Mouse (Mus musculus) MEL (cell line): ENCODE results near the gene Mrps27. TPM values are rescaled to one million over a fixed set of nuclear protein-coding genes. Genes with fewer than 3 reads are reported as not detected.

Experiments
- DNase-seq: peaks from one replicate; pipeline ENCODE4 v3.0.0; 2011; ENCODE audit warnings: low read depth, low spot score
- H3K27ac ChIP-seq: 2 replicates; pipeline ENCODE4 v1.5.1; 2012; ENCODE audit warnings: low read depth, mild to moderate bottlenecking, control low read depth, low read length, moderate library complexity; ENCODE audit not compliant: control insufficient read depth
- H3K27me3 ChIP-seq, 2 experiments: fragments of 150-350 bp in 1 of 2; sonication (generic) in 1 of 2; 2 replicates each; pipeline ENCODE4 v1.6.1; 2012; ENCODE audit warnings: low read length in 2 of 2, mild to moderate bottlenecking in 2 of 2, improper control_type of control experiment in 1 of 2, moderate library complexity in 1 of 2; ENCODE audit not compliant: insufficient read depth in 2 of 2, control insufficient read depth in 1 of 2
- H3K36me3 ChIP-seq, 2 experiments: 2 replicates each; pipeline ENCODE4 v1.6.1; 2012 to 2014; ENCODE audit warnings: low read length in 2 of 2, improper control_type of control experiment in 1 of 2, inconsistent platforms in 1 of 2, mild to moderate bottlenecking in 1 of 2; ENCODE audit not compliant: insufficient read depth in 2 of 2, control insufficient read depth in 1 of 2
- H3K4me1 ChIP-seq, 2 experiments: fragments of 150-350 bp in 1 of 2; sonication (generic) in 1 of 2; 2 replicates each; pipeline ENCODE4 v1.6.1; 2012; ENCODE audit warnings: low read length in 2 of 2, improper control_type of control experiment in 1 of 2, mild to moderate bottlenecking in 1 of 2; ENCODE audit not compliant: insufficient read depth in 2 of 2, control insufficient read depth in 1 of 2
- H3K4me3 ChIP-seq, 2 experiments: fragments of 150-350 bp in 1 of 2; sonication (generic) in 1 of 2; 2 replicates each; pipeline ENCODE4 v1.5.1; 2012; ENCODE audit warnings: low read depth in 2 of 2, low read length in 2 of 2, mild to moderate bottlenecking in 2 of 2, moderate library complexity in 2 of 2, control low read depth in 1 of 2, improper control_type of control experiment in 1 of 2; ENCODE audit not compliant: control insufficient read depth in 1 of 2, insufficient read depth in 1 of 2
- H3K79me2 ChIP-seq: 2 replicates; pipeline ENCODE4 v1.6.1; 2012; ENCODE audit warnings: mild to moderate bottlenecking, low read length, moderate library complexity; ENCODE audit not compliant: control insufficient read depth, poor library complexity, insufficient read depth
- H3K9ac ChIP-seq: 2 replicates; pipeline ENCODE4 v1.6.1; 2012; ENCODE audit warnings: low read depth, mild to moderate bottlenecking, control low read depth, low read length, moderate library complexity; ENCODE audit not compliant: control insufficient read depth, poor library complexity, severe bottlenecking
- H3K9me3 ChIP-seq: fragments of 150-350 bp; sonication (generic); replicated peaks from 2 replicates; pipeline ENCODE4 v1.6.1; 2012; ENCODE audit warnings: mild to moderate bottlenecking, low read length, improper control_type of control experiment, moderate library complexity; ENCODE audit not compliant: insufficient read depth
- BHLHE40 ChIP-seq: IDR thresholded peaks from 2 replicates; pipeline ENCODE4 v1.6.1; 2012; ENCODE audit warnings: low read depth, mild to moderate bottlenecking, inconsistent platforms, low read length, improper control_type of control experiment, borderline replicate concordance
- ETS1 ChIP-seq: IDR thresholded peaks from 2 replicates; pipeline ENCODE4 v1.6.1; 2012; ENCODE audit warnings: low read depth, mild to moderate bottlenecking, inconsistent platforms, low read length, improper control_type of control experiment, moderate library complexity
- GABPA ChIP-seq: IDR thresholded peaks from 2 replicates; pipeline ENCODE4 v1.6.1; 2012; ENCODE audit warnings: low read depth, mild to moderate bottlenecking, inconsistent platforms, low read length, improper control_type of control experiment, moderate library complexity
- GATA1 ChIP-seq: IDR thresholded peaks from 2 replicates; pipeline ENCODE4 v1.6.1; 2011; ENCODE audit warnings: low read depth, low read length, improper control_type of control experiment
- HCFC1 ChIP-seq: IDR thresholded peaks from 2 replicates; pipeline ENCODE4 v1.6.1; 2012; ENCODE audit warnings: low read depth, mild to moderate bottlenecking, inconsistent platforms, low read length, improper control_type of control experiment, moderate library complexity
- JUND ChIP-seq: IDR thresholded peaks from 2 replicates; pipeline ENCODE4 v1.6.1; 2011; ENCODE audit warnings: low read depth, mild to moderate bottlenecking, improper control_type of control experiment, low read length
- KAT2A ChIP-seq: conservative IDR thresholded peaks from 2 replicates; pipeline ENCODE4 v1.6.1; 2012; ENCODE audit warnings: low read depth, low read length, improper control_type of control experiment, inconsistent platforms
- MAFK ChIP-seq: IDR thresholded peaks from 2 replicates; pipeline ENCODE4 v1.6.1; 2011; ENCODE audit warnings: low read depth, mild to moderate bottlenecking, low read length, improper control_type of control experiment, borderline replicate concordance
- MAZ ChIP-seq: IDR thresholded peaks from 2 replicates; pipeline ENCODE4 v1.6.1; 2012; ENCODE audit warnings: low read depth, mild to moderate bottlenecking, inconsistent platforms, low read length, improper control_type of control experiment
- MEF2A ChIP-seq: IDR thresholded peaks from 2 replicates; pipeline ENCODE4 v1.6.1; 2014; ENCODE audit warnings: low read depth, mild to moderate bottlenecking, inconsistent platforms, low read length, improper control_type of control experiment; ENCODE audit not compliant: poor library complexity, insufficient replicate concordance, severe bottlenecking; ENCODE audit errors: extremely low read depth
- MXI1 ChIP-seq: IDR thresholded peaks from 2 replicates; pipeline ENCODE4 v1.6.1; 2011; ENCODE audit warnings: mild to moderate bottlenecking, low read depth, low read length, improper control_type of control experiment
- MYB ChIP-seq: IDR thresholded peaks from 2 replicates; pipeline ENCODE4 v1.6.1; 2011; ENCODE audit warnings: mild to moderate bottlenecking, low read depth, low read length, improper control_type of control experiment
- MYC ChIP-seq: IDR thresholded peaks from 2 replicates; pipeline ENCODE4 v1.6.1; 2011; ENCODE audit warnings: low read depth, mild to moderate bottlenecking, low read length, improper control_type of control experiment, moderate library complexity
- NELFE ChIP-seq: IDR thresholded peaks from 2 replicates; pipeline ENCODE4 v1.6.1; 2011; ENCODE audit warnings: low read depth, low read length, improper control_type of control experiment
- NRF1 ChIP-seq: IDR thresholded peaks from 2 replicates; pipeline ENCODE4 v1.6.1; 2014; ENCODE audit warnings: low read depth, mild to moderate bottlenecking, inconsistent platforms, low read length, improper control_type of control experiment, moderate library complexity; ENCODE audit not compliant: poor library complexity, insufficient read depth, severe bottlenecking
- POLR2A ChIP-seq, 2 experiments: IDR thresholded peaks; 2 replicates each; pipeline ENCODE4 v1.6.1; 2011 to 2012; ENCODE audit warnings: low read length in 2 of 2, mild to moderate bottlenecking in 2 of 2, control low read depth in 1 of 2, improper control_type of control experiment in 1 of 2, low read depth in 1 of 2, moderate library complexity in 1 of 2; ENCODE audit not compliant: control insufficient read depth in 1 of 2, insufficient read depth in 1 of 2, poor library complexity in 1 of 2
- POLR2AphosphoS5 ChIP-seq: IDR thresholded peaks from 2 replicates; pipeline ENCODE4 v1.6.1; 2012; ENCODE audit warnings: low read depth, borderline replicate concordance, mild to moderate bottlenecking, inconsistent platforms, low read length, moderate library complexity, mixed read lengths
- SIN3A ChIP-seq: IDR thresholded peaks from 2 replicates; pipeline ENCODE4 v1.6.1; 2012; ENCODE audit warnings: low read length, improper control_type of control experiment, inconsistent platforms
- SMC3 ChIP-seq: IDR thresholded peaks from 2 replicates; pipeline ENCODE4 v1.6.1; 2011; ENCODE audit warnings: low read depth, low read length, improper control_type of control experiment
- TBP ChIP-seq: IDR thresholded peaks from 2 replicates; pipeline ENCODE4 v1.8.0; 2011; ENCODE audit warnings: low read depth, low read length, improper control_type of control experiment
- UBTF ChIP-seq: IDR thresholded peaks from 2 replicates; pipeline ENCODE4 v1.6.1; 2012; ENCODE audit warnings: low read depth, mild to moderate bottlenecking, inconsistent platforms, low read length, improper control_type of control experiment, moderate library complexity, borderline replicate concordance; ENCODE audit not compliant: insufficient read depth
- USF1 ChIP-seq: IDR thresholded peaks from 2 replicates; pipeline ENCODE4 v1.6.1; 2014; ENCODE audit warnings: low read depth, mild to moderate bottlenecking, inconsistent platforms, low read length, improper control_type of control experiment, moderate library complexity
- USF2 ChIP-seq, 2 experiments: IDR thresholded peaks; 2 replicates each; pipeline ENCODE4 v1.6.1; 2011 to 2012; ENCODE audit warnings: improper control_type of control experiment in 2 of 2, low read length in 2 of 2, borderline replicate concordance in 1 of 2, inconsistent platforms in 1 of 2, low read depth in 1 of 2, mild to moderate bottlenecking in 1 of 2; ENCODE audit not compliant: insufficient read depth in 1 of 2
- ZC3H11A ChIP-seq: IDR thresholded peaks from 2 replicates; pipeline ENCODE4 v1.6.1; 2012; ENCODE audit warnings: low read depth, mild to moderate bottlenecking, inconsistent platforms, low read length, improper control_type of control experiment
- ZKSCAN1 ChIP-seq: IDR thresholded peaks from 2 replicates; pipeline ENCODE4 v1.6.1; 2012; ENCODE audit warnings: low read depth, mild to moderate bottlenecking, inconsistent platforms, low read length, improper control_type of control experiment, moderate library complexity
- ZMIZ1 ChIP-seq: IDR thresholded peaks from 2 replicates; pipeline ENCODE4 v1.6.1; 2012; ENCODE audit warnings: low read depth, mild to moderate bottlenecking, inconsistent platforms, low read length, improper control_type of control experiment, moderate library complexity
- ZNF384 ChIP-seq: IDR thresholded peaks from 2 replicates; pipeline ENCODE4 v1.6.1; 2012; ENCODE audit warnings: low read depth, mild to moderate bottlenecking, inconsistent platforms, low read length, improper control_type of control experiment
- polyA plus RNA-seq, 2 experiments: library from polyadenylated mRNA; stranded (reverse) in 1 of 2; unstranded in 1 of 2; fragments of >175 nt in 1 of 2; fragments of >200 nt in 1 of 2; gene quantifications; 2 replicates each; pipeline versions ENCODE4 v1.2.1 to v1.2.4; 2012; ENCODE audit warnings: low replicate concordance in 2 of 2, low read depth in 1 of 2; ENCODE audit not compliant: insufficient read length in 2 of 2, insufficient read depth in 1 of 2, missing spikeins in 1 of 2
- total RNA-seq: library from RNA; depleted of rRNA; stranded (reverse); fragments of 300-350 nt; gene quantifications from 2 replicates; pipeline ENCODE4 v1.2.3, GENCODE M21; 2012

Gene Mrps27
- total and polyA plus RNA-seq, 3 experiments, result 27.9 to 44.1 TPM; not detected in 1

DNA sequence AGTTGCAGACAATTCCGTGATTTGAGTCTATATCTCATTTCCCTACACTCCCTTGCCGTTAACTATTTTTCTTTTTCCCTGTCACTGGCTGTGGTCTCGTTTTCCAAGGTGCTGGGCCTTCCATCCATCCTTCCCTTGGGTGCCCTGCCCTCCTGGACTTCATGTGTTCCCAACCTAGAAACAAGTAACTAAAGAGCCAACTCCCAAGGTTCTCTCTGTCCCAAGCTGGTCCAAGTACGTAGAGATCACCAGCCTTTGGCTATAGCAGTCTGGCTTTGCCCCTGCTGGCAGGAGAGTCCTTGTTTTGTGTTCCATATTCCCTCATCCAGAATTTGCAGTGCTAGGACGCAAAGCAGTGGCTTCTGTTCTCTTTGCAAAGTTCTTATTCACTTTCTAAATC, 106.7 kb downstream of the Mrps27 start:
- H3K36me3 ChIP-seq, result no peaks in the 10 kb centered on the region
- no peak overlapping the region for H3K4me3 ChIP-seq
- no peaks in the 10 kb centered on the region; a peak in 1 of 4 replicates for H3K27me3 ChIP-seq
- H3K79me2 ChIP-seq, result no peaks in the 10 kb centered on the region
- no peaks in the 10 kb centered on the region for H3K4me1 ChIP-seq
- H3K9me3 ChIP-seq, result no peaks in the 10 kb centered on the region
- TF ChIP-seq ZMIZ1 (no peak), SIN3A (no peak), UBTF (no peak), MYB (no peak), ETS1 (no peak), MXI1 (no peak), GATA1 (no peak), KAT2A (no peak), ZC3H11A (no peak), GABPA (no peak), USF2 (IDR thresholded peaks at IDR 0.05; ENCODE audit: borderline replicate concordance in 1 of 2, insufficient read depth in 1 of 2, low read depth in 1 of 2, low read length in 2 of 2) (no peak), MYC (no peak), MAFK (no peak), BHLHE40 (no peak)
- DNase-seq, result no peak
- H3K27ac ChIP-seq, result no peak overlapping the region
- no peak overlapping the region for H3K9ac ChIP-seq

- Histone ChIP-seq H3K36me3 (no peaks in the 10 kb centered on the region), H3K4me3 (no peak overlapping the region), H3K27me3 (no peaks in the 10 kb centered on the region; a peak in 1 of 4 replicates), H3K9me3 (no peaks in the 10 kb centered on the region), H3K9ac (no peak overlapping the region), H3K4me1 (no peaks in the 10 kb centered on the region), H3K79me2 (no peaks in the 10 kb centered on the region), H3K27ac (no peak overlapping the region)
- no peak for DNase-seq
- TF ChIP-seq JUND (no peak), USF2 (IDR thresholded peaks at IDR 0.05; ENCODE audit: borderline replicate concordance in 1 of 2, insufficient read depth in 1 of 2, low read depth in 1 of 2, low read length in 2 of 2) (no peak), MAFK (no peak), POLR2AphosphoS5 (no peak), POLR2A (IDR thresholded peaks at IDR 0.05; ENCODE audit: control insufficient read depth in 1 of 2, insufficient read depth in 1 of 2, low read depth in 1 of 2, low read length in 2 of 2, poor library complexity in 1 of 2) (no peak), ZKSCAN1 (no peak), USF1 (no peak), SMC3 (no peak), GABPA (no peak), ZNF384 (no peak), TBP (no peak), HCFC1 (no peak), NELFE (no peak), NRF1 (no peak), MEF2A (no peak), MAZ (no peak), KAT2A (no peak)
Observed at GRCm38 (mm10) chr13:99452444-99452843, 107.9 kb downstream of the Mrps27 start.
